Mouse (Mus musculus) MEL (cell line): ENCODE data around the gene Gemin7.
A peak's percentile ranks its signal among the peaks of the same experiment; 100 is the strongest.

Experiments used
- BHLHE40 ChIP-seq: IDR thresholded peaks from 2 replicates; pipeline ENCODE4 v1.6.1; 2012; ENCODE audit warnings: low read depth, mild to moderate bottlenecking, inconsistent platforms, low read length, improper control_type of control experiment, borderline replicate concordance
- CTCF ChIP-seq, 3 experiments: IDR thresholded peaks in 2 of 3; conservative IDR thresholded peaks in 1 of 3; 2 replicates each; pipeline ENCODE4 v1.5.1; 2011 to 2012; ENCODE audit warnings: low read length in 3 of 3, low read depth in 2 of 3, mild to moderate bottlenecking in 2 of 3, improper control_type of control experiment in 1 of 3, inconsistent platforms in 1 of 3, mixed read lengths in 1 of 3, moderate library complexity in 1 of 3; ENCODE audit not compliant: control insufficient read depth in 1 of 3, insufficient read depth in 1 of 3, poor library complexity in 1 of 3, severe bottlenecking in 1 of 3
- EP300 ChIP-seq, 2 experiments: IDR thresholded peaks; 2 replicates each; pipeline ENCODE4 v1.6.1; 2011; ENCODE audit warnings: improper control_type of control experiment in 2 of 2, low read length in 2 of 2, low read depth in 1 of 2, mild to moderate bottlenecking in 1 of 2
- GATA1 ChIP-seq: IDR thresholded peaks from 2 replicates; pipeline ENCODE4 v1.6.1; 2011; ENCODE audit warnings: low read depth, low read length, improper control_type of control experiment
- HCFC1 ChIP-seq: IDR thresholded peaks from 2 replicates; pipeline ENCODE4 v1.6.1; 2012; ENCODE audit warnings: low read depth, mild to moderate bottlenecking, inconsistent platforms, low read length, improper control_type of control experiment, moderate library complexity
- MAFK ChIP-seq: IDR thresholded peaks from 2 replicates; pipeline ENCODE4 v1.6.1; 2011; ENCODE audit warnings: low read depth, mild to moderate bottlenecking, low read length, improper control_type of control experiment, borderline replicate concordance
- MAZ ChIP-seq: IDR thresholded peaks from 2 replicates; pipeline ENCODE4 v1.6.1; 2012; ENCODE audit warnings: low read depth, mild to moderate bottlenecking, inconsistent platforms, low read length, improper control_type of control experiment
- MEF2A ChIP-seq: IDR thresholded peaks from 2 replicates; pipeline ENCODE4 v1.6.1; 2014; ENCODE audit warnings: low read depth, mild to moderate bottlenecking, inconsistent platforms, low read length, improper control_type of control experiment; ENCODE audit not compliant: poor library complexity, insufficient replicate concordance, severe bottlenecking; ENCODE audit errors: extremely low read depth
- MYB ChIP-seq: IDR thresholded peaks from 2 replicates; pipeline ENCODE4 v1.6.1; 2011; ENCODE audit warnings: mild to moderate bottlenecking, low read depth, low read length, improper control_type of control experiment
- POLR2A ChIP-seq, 2 experiments: IDR thresholded peaks; 2 replicates each; pipeline ENCODE4 v1.6.1; 2011 to 2012; ENCODE audit warnings: low read length in 2 of 2, mild to moderate bottlenecking in 2 of 2, control low read depth in 1 of 2, improper control_type of control experiment in 1 of 2, low read depth in 1 of 2, moderate library complexity in 1 of 2; ENCODE audit not compliant: control insufficient read depth in 1 of 2, insufficient read depth in 1 of 2, poor library complexity in 1 of 2
- SIN3A ChIP-seq: IDR thresholded peaks from 2 replicates; pipeline ENCODE4 v1.6.1; 2012; ENCODE audit warnings: low read length, improper control_type of control experiment, inconsistent platforms
- TBP ChIP-seq: IDR thresholded peaks from 2 replicates; pipeline ENCODE4 v1.8.0; 2011; ENCODE audit warnings: low read depth, low read length, improper control_type of control experiment
- USF1 ChIP-seq: IDR thresholded peaks from 2 replicates; pipeline ENCODE4 v1.6.1; 2014; ENCODE audit warnings: low read depth, mild to moderate bottlenecking, inconsistent platforms, low read length, improper control_type of control experiment, moderate library complexity

GRCm38 (mm10) chr7:19563884-19564283, 13.5 kb downstream of the Gemin7 start:
- TF ChIP-seq TBP (peak; percentile 61), POLR2A (IDR thresholded peaks at IDR 0.05; ENCODE audit: control insufficient read depth in 1 of 2, insufficient read depth in 1 of 2, low read depth in 1 of 2, low read length in 2 of 2, poor library complexity in 1 of 2) (peak in 1 of 2 experiments; percentile 46; a peak in 1 of 4 replicates), GATA1 (peak; percentile 100), MAZ (0 out of 2 replicates have a peak, but pooled peaks have one; percentile 41), EP300 (IDR thresholded peaks at IDR 0.05; ENCODE audit: low read depth in 1 of 2, low read length in 2 of 2) (peak; percentile 95 to 97), BHLHE40 (no peak), USF1 (no peak), MYB (no peak), SIN3A (peak; percentile 90), MEF2A (no peak), MAFK (peak; percentile 57; the same call in 1 of the 2 replicates), CTCF (IDR thresholded peaks at IDR 0.05 in 2 of 3, conservative IDR thresholded peaks at IDR 0.05 in 1 of 3; ENCODE audit: control insufficient read depth in 1 of 3, insufficient read depth in 1 of 3, low read depth in 2 of 3, low read length in 3 of 3, poor library complexity in 1 of 3, severe bottlenecking in 1 of 3) (no peak), HCFC1 (peak; percentile 57)
